Comparison of ENCODE assay signal across 13 mouse cellular contexts in the genomic region with DNA sequence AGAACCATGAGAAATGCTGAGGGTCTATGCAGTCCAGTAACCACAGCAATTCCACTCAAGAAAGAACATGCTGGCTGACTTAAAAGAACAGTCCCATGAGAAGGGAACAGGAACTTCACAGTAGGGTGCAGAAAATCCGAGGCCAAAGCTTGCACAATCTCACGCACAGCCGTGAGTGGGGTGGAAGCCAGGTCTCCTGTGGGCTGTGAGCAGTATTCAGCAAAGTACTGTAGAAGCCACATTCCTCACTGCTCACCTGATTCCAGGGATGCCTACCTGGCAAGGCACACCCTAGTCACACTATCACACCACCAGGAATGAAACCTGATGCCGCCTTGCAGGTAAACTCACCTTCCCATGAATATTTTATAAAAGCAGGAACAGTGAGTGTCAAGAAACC. TPM values are rescaled to one million over a fixed set of nuclear protein-coding genes. Genes with fewer than 3 reads are reported as not detected.
A peak's percentile ranks its signal among the peaks of the same experiment; 100 is the strongest.
DNase-seq lines count a peak whose midpoint lies in the region; ATAC-seq and TF ChIP-seq lines count a peak whose summit lies in the region.
"Had no signal": no experiment of that assay in that cellular context is flagged by ENCODE, and none has a peak within 500 bp of the region (broad histone marks: within the 10 kb centered on the region; RNA-seq: fewer than 3 reads in every experiment).

No protein-coding gene starts in this region.

- H3K36me3 ChIP-seq in kidney, adult 2 months (ENCODE audit: control insufficient read depth, insufficient read depth, low read length), result no peaks in the 10 kb centered on the region
- no peaks in the 10 kb centered on the region; the same call in 1 of the 2 replicates for H3K36me3 ChIP-seq in kidney, embryonic 15.5 days
- H3K36me3 ChIP-seq: forebrain, embryonic 15.5 days; hindbrain, embryonic 13.5 days; limb, embryonic 13.5 days had no signal

- H3K4me1 ChIP-seq in kidney, adult 2 months (ENCODE audit: control insufficient read depth, insufficient read depth, low read length), result peaks cover 33% of the 10 kb centered on the region
- H3K4me1 ChIP-seq in kidney, embryonic 15.5 days, result peaks cover 71% of the 10 kb centered on the region

- no peaks in the 10 kb centered on the region for H3K9me3 ChIP-seq in kidney, embryonic 15.5 days (replicated peaks)
- H3K9me3 ChIP-seq: forebrain, embryonic 15.5 days; hindbrain, embryonic 13.5 days; limb, embryonic 13.5 days had no signal

- H3K27me3 ChIP-seq in kidney, adult 2 months (replicated peaks; ENCODE audit: control insufficient read depth, insufficient read depth, low read length), result no peaks in the 10 kb centered on the region
- H3K27me3 ChIP-seq in kidney, embryonic 15.5 days, result no peaks in the 10 kb centered on the region
- H3K27me3 ChIP-seq: forebrain, embryonic 15.5 days; hindbrain, embryonic 13.5 days; limb, embryonic 13.5 days; Patski had no signal

- TF ChIP-seq CTCF in kidney, adult 2 months (conservative IDR thresholded peaks at IDR 0.05; ENCODE audit: insufficient read depth, insufficient read length, low read depth, low read length), result no peak

- peak; percentile 30 for DNase-seq in cerebellum, adult 11-12 months
- no peak for DNase-seq in cerebellum, adult 11 months
- peak; percentile 83 for DNase-seq in kidney, adult 2 months
- peak; percentile 64 for DNase-seq in kidney, adult 9 months
- no peak for DNase-seq in thymus, postnatal 10 days (ENCODE audit: low spot score in 2 of 2)
- DNase-seq in adipocyte (ENCODE audit: low spot score), result no peak
- DNase-seq: spleen, adult 18-20 months had no signal

- no peak overlapping the region for H3K9ac ChIP-seq in kidney, embryonic 15.5 days
- H3K9ac ChIP-seq: forebrain, embryonic 15.5 days; hindbrain, embryonic 13.5 days; limb, embryonic 13.5 days had no signal

- WGBS in kidney, adult 2 months, result 47% methylated on average over 4 of the region's 4 CpGs
- WGBS in kidney, embryonic 15.5 days, result 76% methylated on average over 4 of the region's 4 CpGs

- H3K4me3 ChIP-seq in kidney, adult 2 months (ENCODE audit: insufficient read depth, low read depth, low read length), result no peak overlapping the region
- no peak overlapping the region for H3K4me3 ChIP-seq in kidney, embryonic 15.5 days (replicated peaks)
- H3K4me3 ChIP-seq: forebrain, embryonic 15.5 days; hindbrain, embryonic 13.5 days; limb, embryonic 13.5 days had no signal

- TF ChIP-seq POLR2A in kidney, adult 2 months (IDR thresholded peaks at IDR 0.05; ENCODE audit: low read depth, low read length), result no peak

- no peak overlapping the region for H3K4me2 ChIP-seq in kidney, embryonic 15.5 days
- H3K4me2 ChIP-seq: forebrain, embryonic 15.5 days; hindbrain, embryonic 13.5 days; limb, embryonic 13.5 days had no signal

- no peak for ATAC-seq in kidney, embryonic 15.5 days (replicated peaks; ENCODE audit: low FRiP score)
- ATAC-seq in megakaryocyte, adult 5-6 weeks (ENCODE audit: poor library complexity, severe bottlenecking), result peak; percentile 69
- ATAC-seq: Patski had no signal

- no peak overlapping the region; the same call in 1 of the 2 replicates for H3K27ac ChIP-seq in kidney, adult 2 months (ENCODE audit: insufficient read depth, low read depth, low read length)
- no peak overlapping the region for H3K27ac ChIP-seq in kidney, embryonic 15.5 days
- H3K27ac ChIP-seq: forebrain, embryonic 15.5 days; hindbrain, embryonic 13.5 days; limb, embryonic 13.5 days had no signal

RNA-seq across cellular contexts. Expression of a gene that starts 33.2 kb away (rescaled TPM):
- 27.1 and 30.3 TPM in 2 replicates for polyA plus RNA-seq in kidney, adult 2 months (2012; rRNA removed)
- polyA plus RNA-seq in kidney, embryonic 15.5 days (2015; fragmentation: Nextera tagmentation; extraction: Ambion mirVana), result 37.9 and 39.3 TPM in 2 replicates
- total RNA-seq in megakaryocyte, adult 5-6 weeks (2015), result 143 and 146 TPM in 2 replicates
- total RNA-seq in megakaryocyte, adult 5-6 weeks (2017), result 105 and 124 TPM in 2 replicates

Comparison
In these comparisons a context has a peak if more than half of its experiments do, and no peak if none do; other contexts are left out.
1. DNase-seq: peak in cerebellum, adult 11-12 months (single experiment), kidney, adult 2 months (single experiment) and kidney, adult 9 months (single experiment); none in cerebellum, adult 11 months (single experiment), thymus, postnatal 10 days (0 of 2) and adipocyte (single experiment).